Mouse (Mus musculus): ENCODE measurements around the gene Odc1.

Gene Odc1

GRCm38 (mm10) chr12:17582406-17582805, 37.8 kb downstream of the Odc1 start:
- in situ Hi-C loops (cut with MboI, MseI): no loop called here

DNA sequence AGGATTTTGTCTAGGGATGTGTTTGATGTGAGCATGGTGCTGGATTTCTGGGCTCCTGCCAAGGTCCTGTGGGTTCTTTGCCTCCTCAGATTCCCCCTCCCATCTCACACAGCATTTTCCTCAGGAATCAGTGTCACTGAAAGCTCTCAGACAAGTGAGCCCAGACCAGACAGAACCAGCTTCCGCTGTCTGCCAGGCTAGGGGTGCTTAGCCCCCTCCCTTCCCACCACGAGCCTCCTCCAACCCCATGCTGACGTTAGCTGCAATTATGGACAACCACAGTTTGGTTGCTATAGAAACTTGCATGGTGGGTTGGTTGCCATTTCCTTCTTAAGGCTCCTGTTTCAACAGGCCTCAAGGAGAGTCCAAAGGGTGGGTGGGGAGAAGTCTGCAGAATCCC, 39.3 kb downstream of the Odc1 start:
- in situ Hi-C loops (cut with MboI, MseI): no loop called here

DNA sequence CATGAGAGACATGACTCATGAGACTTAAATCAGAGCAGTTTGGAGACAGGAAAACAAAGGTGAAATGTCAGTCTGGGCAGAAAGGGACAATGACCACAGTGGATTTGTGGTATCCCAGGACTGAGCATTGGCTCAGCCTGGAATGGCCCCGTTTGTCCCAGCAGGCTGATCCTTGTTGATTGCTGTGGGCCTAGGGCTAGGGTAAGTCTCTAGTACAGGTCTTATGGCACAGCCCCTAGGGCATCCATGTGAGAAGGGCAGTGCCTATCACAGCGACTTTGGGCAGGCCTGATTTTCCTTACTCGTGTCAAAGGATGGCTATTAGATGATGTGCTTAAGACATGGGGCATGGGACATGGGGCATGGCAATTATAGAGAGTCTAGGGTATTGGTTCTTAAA, 41.4 kb downstream of the Odc1 start:
- in situ Hi-C loops (cut with MboI, MseI): no loop called here

DNA sequence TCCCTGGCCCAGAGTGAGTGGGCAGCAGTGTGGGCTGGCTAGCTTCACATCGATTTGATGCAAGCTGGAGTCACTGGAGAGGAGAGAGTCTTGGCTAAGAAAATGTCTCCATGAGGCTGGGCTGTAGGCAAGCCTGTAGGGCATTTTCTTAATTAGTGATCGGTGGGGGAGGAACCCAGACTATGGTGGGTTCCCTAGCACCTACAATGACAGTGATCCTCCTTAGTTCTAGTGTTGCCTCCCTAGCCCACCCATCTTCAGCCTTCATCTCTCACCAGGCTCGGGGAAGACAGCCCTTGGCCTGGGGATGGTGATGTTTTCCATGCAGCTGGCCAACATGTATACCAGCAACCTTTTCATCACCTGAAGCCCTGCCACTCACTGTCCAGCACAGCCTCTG, 43.8 kb downstream of the Odc1 start:
- in situ Hi-C loops (cut with MboI, MseI): no loop called here

DNA sequence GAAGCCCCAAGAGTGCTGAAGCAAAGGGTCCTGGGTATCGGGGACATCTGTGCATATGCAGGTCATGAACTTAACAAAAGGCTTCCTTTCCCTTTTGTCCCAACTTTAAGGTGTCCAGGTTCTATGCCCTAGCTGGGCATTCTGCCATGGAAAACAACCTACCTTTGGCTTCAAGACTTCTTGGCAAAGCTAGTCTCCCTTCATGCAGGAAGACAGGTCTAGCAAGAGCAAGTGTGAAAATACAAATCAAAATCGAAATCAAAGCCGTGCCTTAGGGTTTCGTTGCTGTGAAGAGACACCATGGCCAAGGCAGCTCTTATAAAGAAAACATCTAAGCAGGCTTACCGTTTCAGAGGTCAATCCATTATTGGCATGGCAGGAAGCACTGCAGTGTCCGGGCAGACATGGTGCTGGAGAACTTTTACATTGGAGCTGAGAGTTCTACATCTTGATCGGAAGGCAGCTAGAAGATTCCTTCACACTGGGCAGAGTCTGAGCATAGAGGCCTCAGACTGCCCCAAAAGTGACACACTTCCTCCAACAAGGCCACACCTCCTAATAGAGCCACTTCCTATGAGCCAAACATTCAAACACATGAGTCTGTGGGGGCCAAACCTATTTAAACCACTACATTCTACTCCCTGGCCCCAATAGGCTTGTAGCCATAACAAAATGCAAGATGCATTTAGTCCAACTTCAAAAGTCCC, 44.5 kb downstream of the Odc1 start:
- in situ Hi-C loops (cut with MboI, MseI): no loop called here

DNA sequence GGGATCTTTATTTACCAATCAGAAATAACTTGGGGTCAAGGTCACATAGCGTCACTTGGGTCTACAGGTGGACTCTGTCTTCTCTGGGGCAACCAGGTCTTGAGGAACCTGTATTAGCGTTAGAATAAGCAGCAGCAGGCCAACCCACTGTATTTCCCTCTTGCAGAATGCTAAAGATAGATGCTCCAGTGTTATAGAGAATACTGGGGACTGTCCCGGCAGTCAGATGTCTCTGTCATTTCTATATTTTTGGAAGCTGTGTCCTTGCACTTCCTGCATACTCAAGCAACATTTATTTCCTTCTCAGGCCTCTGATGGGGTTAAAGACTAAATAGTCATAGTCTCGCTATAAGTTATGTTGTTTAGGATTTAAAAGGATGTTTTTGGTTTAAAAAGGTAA, 46.7 kb downstream of the Odc1 start:
- in situ Hi-C loops (cut with MboI, MseI): no loop called here

DNA sequence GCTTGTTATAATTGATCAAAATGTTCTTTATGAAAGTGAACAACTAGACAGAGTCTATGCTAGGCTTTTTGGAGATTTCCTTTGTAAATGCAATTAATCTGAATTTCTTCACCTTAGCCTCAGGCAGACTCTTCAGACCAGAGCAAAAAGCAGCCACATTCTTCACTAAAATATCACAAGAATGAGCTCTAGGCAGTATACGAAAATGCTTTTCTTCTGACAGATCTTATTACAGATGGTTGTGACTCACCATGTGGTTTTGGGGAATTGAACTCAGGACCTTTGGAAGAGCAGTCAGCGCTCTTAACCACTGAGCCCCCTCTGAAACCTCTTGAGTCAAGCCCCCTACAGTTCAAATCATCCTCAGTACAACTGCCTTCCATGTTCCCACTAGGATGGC, 49.4 kb downstream of the Odc1 start:
- in situ Hi-C loops (cut with MboI, MseI): no loop called here

- in situ Hi-C loops (cut with MboI, MseI): loop anchor here in 1 of 2 experiments (5.0 kb wide), 1 partner anchor 83 kb away; no protein-coding TSS in a partner anchor
Observed at GRCm38 (mm10) chr12:17594701-17595100, 50.1 kb downstream of the Odc1 start.

- in situ Hi-C loops (cut with MboI, MseI): loop anchor here in 1 of 2 experiments (5.0 kb wide), 1 partner anchor 82 kb away; no protein-coding TSS in a partner anchor
Observed at GRCm38 (mm10) chr12:17595166-17595565, 50.6 kb downstream of the Odc1 start.
